Mouse (Mus musculus): ENCODE measurements around the gene Nprl2.

The Nprl2 gene

GRCm38 (mm10) chr9:107534408-107535202 lies 7.4 kb upstream of the Nprl2 start:
- no peak for DNase-seq (ENCODE audit: low spot score)

- no peak for DNase-seq (ENCODE audit: low spot score)
Measured at GRCm38 (mm10) chr9:107538231-107538630, 3.8 kb upstream of the Nprl2 start.

GRCm38 (mm10) chr9:107538711-107539110 lies 3.3 kb upstream of the Nprl2 start:
- no peak for DNase-seq (ENCODE audit: low spot score)

- DNase-seq (ENCODE audit: low spot score), result no peak
Measured at GRCm38 (mm10) chr9:107539940-107540339, 2.1 kb upstream of the Nprl2 start.

- no peak for DNase-seq (ENCODE audit: low spot score)
Measured at GRCm38 (mm10) chr9:107540420-107540819, 1.6 kb upstream of the Nprl2 start.

GRCm38 (mm10) chr9:107541005-107541404 lies 1.0 kb upstream of the Nprl2 start:
- no peak for DNase-seq (ENCODE audit: low spot score)

GRCm38 (mm10) chr9:107542352-107542686 lies 293 bp downstream of the Nprl2 start:
- DNase-seq (ENCODE audit: low spot score), result no peak

GRCm38 (mm10) chr9:107542721-107543120 lies 695 bp downstream of the Nprl2 start:
- DNase-seq (ENCODE audit: low spot score), result no peak

- no peak for DNase-seq (ENCODE audit: low spot score)
Measured at GRCm38 (mm10) chr9:107543299-107543698, 1.3 kb downstream of the Nprl2 start.

GRCm38 (mm10) chr9:107544196-107544700 lies 2.2 kb downstream of the Nprl2 start:
- no peak for DNase-seq (ENCODE audit: low spot score)

GRCm38 (mm10) chr9:107544729-107545128 lies 2.7 kb downstream of the Nprl2 start:
- no peak for DNase-seq (ENCODE audit: low spot score)

GRCm38 (mm10) chr9:107545199-107545598 lies 3.2 kb downstream of the Nprl2 start:
- DNase-seq (ENCODE audit: low spot score), result no peak

GRCm38 (mm10) chr9:107545602-107546001 lies 3.6 kb downstream of the Nprl2 start:
- peak; percentile 89 for DNase-seq (ENCODE audit: low spot score)

GRCm38 (mm10) chr9:107547026-107547425 lies 5.0 kb downstream of the Nprl2 start, which contains the start of gene Zmynd10:
Gene Zmynd10, plus strand, starts transcription at chr9:107547298.
- peak; percentile 92 for DNase-seq (ENCODE audit: low spot score)

GRCm38 (mm10) chr9:107547957-107548356 lies 5.9 kb downstream of the Nprl2 start:
- DNase-seq (ENCODE audit: low spot score), result no peak

- no peak for DNase-seq (ENCODE audit: low spot score)
Measured at GRCm38 (mm10) chr9:107548820-107549219, 6.8 kb downstream of the Nprl2 start.

- no peak for DNase-seq (ENCODE audit: low spot score)
Measured at GRCm38 (mm10) chr9:107549297-107550074, 7.5 kb downstream of the Nprl2 start.

GRCm38 (mm10) chr9:107550491-107551116 lies 8.6 kb downstream of the Nprl2 start:
- DNase-seq (ENCODE audit: low spot score), result no peak

GRCm38 (mm10) chr9:107551117-107551889 lies 9.3 kb downstream of the Nprl2 start, which contains the start of gene Rassf1:
Gene Rassf1, plus strand, starts transcription at chr9:107551555.
- DNase-seq (ENCODE audit: low spot score), result peak; percentile 80

GRCm38 (mm10) chr9:107551890-107552355 lies 9.9 kb downstream of the Nprl2 start:
- no peak for DNase-seq (ENCODE audit: low spot score)

GRCm38 (mm10) chr9:107552690-107553393 lies 10.8 kb downstream of the Nprl2 start:
- DNase-seq (ENCODE audit: low spot score), result no peak

All from testis, postnatal 10 days (tissue).